Mouse (Mus musculus) G1E (cell line): Measurements from ENCODE around the gene Washc2.

Source experiments
- CTCF ChIP-seq: IDR thresholded peaks from 2 replicates; pipeline ENCODE4 v1.5.1; 2012; ENCODE audit warnings: low read depth, low read length, inconsistent platforms, mixed read lengths
- GATA1 ChIP-seq: IDR thresholded peaks from 2 replicates; pipeline ENCODE4 v1.6.1; 2012; ENCODE audit warnings: borderline replicate concordance, low read length, inconsistent platforms, mixed read lengths
- TAL1 ChIP-seq: conservative IDR thresholded peaks from 2 replicates; pipeline ENCODE4 v1.6.1; 2012; ENCODE audit warnings: low read depth, low read length, inconsistent platforms, mixed read lengths

DNA sequence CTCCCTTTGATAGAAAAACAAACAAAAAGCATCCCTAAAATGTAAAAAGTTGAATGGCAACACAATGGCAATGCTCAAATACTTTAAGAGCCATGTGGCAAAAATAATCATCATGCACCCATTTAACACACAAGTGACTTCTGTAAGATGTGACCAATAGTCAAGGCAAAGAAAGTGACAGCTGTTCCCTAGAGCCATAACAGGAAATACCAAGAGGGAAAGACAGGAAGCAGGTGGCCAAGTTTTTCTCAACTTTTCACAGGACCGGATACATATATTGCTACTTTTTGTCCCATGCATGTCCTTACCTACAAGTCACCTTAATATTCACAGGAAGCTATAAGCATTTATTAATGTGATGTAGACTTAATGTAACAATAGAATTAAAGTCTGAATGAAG is 18.4 kb upstream of the Washc2 start:
- TF ChIP-seq CTCF: no peak
- TF ChIP-seq GATA1: no peak
- no peak for TF ChIP-seq TAL1
